Mouse (Mus musculus): ENCODE results near the gene Nf1. TPM values are rescaled to one million over a fixed set of nuclear protein-coding genes. Genes with fewer than 3 reads are reported as not detected.

Gene Nf1
- polyA plus RNA-seq, 1 experiment from 2014 or later: 10.4 TPM

DNA sequence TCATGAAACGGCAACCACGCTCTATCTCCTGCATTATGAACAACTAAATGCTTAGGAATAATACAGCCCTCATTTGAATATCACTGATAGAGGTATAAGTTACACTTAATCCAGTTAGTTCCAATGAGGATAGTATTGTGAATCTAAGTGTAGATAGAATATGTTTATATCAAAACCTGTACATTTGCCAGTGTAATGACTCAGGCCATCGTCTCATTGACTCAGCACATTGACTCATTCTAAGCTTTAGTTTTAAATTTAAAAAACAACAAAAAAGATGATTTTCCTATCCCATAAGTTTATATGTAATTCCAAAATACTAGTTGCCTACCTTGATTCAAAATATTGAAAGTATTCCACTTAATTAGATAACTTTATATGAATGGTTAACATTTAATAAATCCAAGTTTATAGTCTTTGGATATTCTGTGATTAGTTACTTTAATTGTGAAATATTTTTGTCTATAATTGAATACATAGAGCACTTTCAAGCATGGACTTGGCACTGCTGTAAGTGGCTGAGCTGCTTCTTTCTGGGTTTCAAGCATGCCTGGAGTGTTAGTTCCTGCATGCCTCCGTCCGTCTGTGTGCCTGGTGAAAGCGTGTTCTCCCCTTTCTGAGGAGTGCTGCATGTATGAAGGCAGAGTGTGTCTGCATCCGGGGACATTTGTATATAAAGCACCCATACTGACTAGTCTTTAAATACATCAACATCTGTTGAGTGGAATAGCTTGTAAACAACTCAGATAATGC is 74.4 kb downstream of the Nf1 start:
- DNase-seq (ENCODE audit: low spot score, missing footprints) (no peak), ATAC-seq (ENCODE audit: low FRiP score) (no peak)
- H3K9ac ChIP-seq (ENCODE audit: low read length): no peak overlapping the region
- 90% methylated on average over 7 of the region's 7 CpGs for WGBS
- no peaks in the 10 kb centered on the region for H3K27me3 ChIP-seq (ENCODE audit: control insufficient read depth, insufficient read depth, low read length)
- H3K9me3 ChIP-seq (ENCODE audit: control insufficient read depth, low read length): no peaks in the 10 kb centered on the region
- peaks cover 2% of the 10 kb centered on the region; the same call in 1 of the 2 replicates for H3K36me3 ChIP-seq (ENCODE audit: control insufficient read depth, insufficient read depth, low read length)
- no peak overlapping the region for H3K4me3 ChIP-seq (ENCODE audit: low read depth, low read length)
- H3K27ac ChIP-seq (ENCODE audit: low read depth, low read length): no peak overlapping the region
- no peaks in the 10 kb centered on the region for H3K4me1 ChIP-seq (ENCODE audit: control insufficient read depth, insufficient read depth, low read length)
- H3K4me2 ChIP-seq: no peak overlapping the region

DNA sequence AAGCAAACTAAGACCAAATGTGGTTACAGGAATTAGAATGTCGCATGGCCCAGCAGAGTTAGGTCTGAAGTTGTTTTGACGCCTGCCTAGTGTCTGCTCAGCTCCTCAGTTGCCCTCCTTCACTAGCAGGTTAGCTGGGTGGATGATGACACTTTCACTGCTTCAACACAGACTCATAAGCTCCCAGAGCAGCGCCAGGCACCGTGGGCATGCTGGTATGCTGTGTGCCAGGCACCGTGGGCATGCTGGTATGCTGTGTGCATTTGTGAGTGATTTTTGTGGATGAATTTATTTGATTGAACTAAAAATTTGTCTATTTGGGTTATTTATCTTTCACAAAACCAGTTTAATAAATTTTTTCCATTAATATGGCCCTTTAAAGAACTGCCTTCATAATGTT is 83.0 kb downstream of the Nf1 start:
- 95% methylated on average over 5 of the region's 5 CpGs for WGBS
- Histone ChIP-seq H3K36me3 (ENCODE audit: control insufficient read depth, insufficient read depth, low read length) (0 out of 2 replicates have a peak, but pooled peaks cover 2% of the 10 kb centered on the region), H3K9me3 (ENCODE audit: control insufficient read depth, low read length) (no peaks in the 10 kb centered on the region), H3K4me3 (ENCODE audit: low read depth, low read length) (no peak overlapping the region), H3K4me2 (no peak overlapping the region), H3K27ac (ENCODE audit: low read depth, low read length) (no peak overlapping the region), H3K9ac (ENCODE audit: low read length) (no peak overlapping the region), H3K4me1 (ENCODE audit: control insufficient read depth, insufficient read depth, low read length) (peaks cover 3% of the 10 kb centered on the region; the same call in 1 of the 2 replicates), H3K27me3 (ENCODE audit: control insufficient read depth, insufficient read depth, low read length) (no peaks in the 10 kb centered on the region)
- DNase-seq (ENCODE audit: low spot score, missing footprints) (no peak), ATAC-seq (ENCODE audit: low FRiP score) (no peak)

DNA sequence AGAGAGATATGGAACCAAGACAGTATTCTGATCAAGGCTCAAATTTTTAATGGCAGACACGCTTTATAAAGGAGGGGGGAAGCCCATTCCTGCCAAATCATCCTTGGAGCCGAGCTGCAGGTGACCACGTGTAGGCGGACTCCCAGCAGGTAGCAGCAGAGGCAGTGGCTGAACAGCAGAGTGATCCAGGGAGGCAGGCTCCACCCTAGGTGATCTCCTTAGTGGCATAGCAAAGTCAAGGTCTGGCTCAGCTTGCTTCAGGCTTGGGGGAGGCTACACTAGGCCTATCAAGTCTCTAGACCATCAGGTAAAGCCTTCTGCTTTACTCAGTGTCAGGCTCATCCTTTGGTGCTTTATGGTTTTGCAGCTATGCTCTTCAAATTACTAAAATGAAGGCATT is 87.1 kb downstream of the Nf1 start:
- Histone ChIP-seq H3K9ac (ENCODE audit: low read length) (no peak overlapping the region), H3K4me2 (no peak overlapping the region), H3K36me3 (ENCODE audit: control insufficient read depth, insufficient read depth, low read length) (0 out of 2 replicates have a peak, but pooled peaks cover 2% of the 10 kb centered on the region), H3K9me3 (ENCODE audit: control insufficient read depth, low read length) (no peaks in the 10 kb centered on the region), H3K4me1 (ENCODE audit: control insufficient read depth, insufficient read depth, low read length) (peaks cover 4% of the 10 kb centered on the region; the same call in 1 of the 2 replicates), H3K27me3 (ENCODE audit: control insufficient read depth, insufficient read depth, low read length) (no peaks in the 10 kb centered on the region), H3K27ac (ENCODE audit: low read depth, low read length) (no peak overlapping the region), H3K4me3 (ENCODE audit: low read depth, low read length) (no peak overlapping the region)
- ATAC-seq (ENCODE audit: low FRiP score) (no peak), DNase-seq (ENCODE audit: low spot score, missing footprints) (no peak)
- 58% methylated on average over 4 of the region's 4 CpGs for WGBS

DNA sequence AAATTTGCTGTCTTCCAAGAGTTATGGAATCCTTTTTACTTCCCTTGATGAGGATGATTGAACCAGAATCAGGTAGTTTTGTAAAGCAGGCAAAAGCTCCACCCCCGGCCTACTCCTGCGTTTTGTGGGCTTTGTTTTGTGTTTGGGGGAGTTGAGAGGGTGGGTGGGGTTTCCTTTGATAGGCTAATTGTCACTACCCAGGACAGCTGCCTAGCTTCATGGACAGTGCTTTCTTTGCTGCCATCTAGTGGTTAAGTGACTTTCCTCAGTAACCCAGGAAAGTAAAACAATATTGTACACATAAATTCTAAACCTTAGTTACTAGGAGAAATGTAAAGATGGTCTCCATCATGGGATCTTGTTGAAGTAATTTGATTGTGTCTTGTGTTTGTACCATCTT is 88.1 kb downstream of the Nf1 start:
- Histone ChIP-seq H3K9ac (ENCODE audit: low read length) (no peak overlapping the region), H3K4me3 (ENCODE audit: low read depth, low read length) (no peak overlapping the region), H3K36me3 (ENCODE audit: control insufficient read depth, insufficient read depth, low read length) (0 out of 2 replicates have a peak, but pooled peaks cover 2% of the 10 kb centered on the region), H3K4me1 (ENCODE audit: control insufficient read depth, insufficient read depth, low read length) (peaks cover 4% of the 10 kb centered on the region; the same call in 1 of the 2 replicates), H3K27me3 (ENCODE audit: control insufficient read depth, insufficient read depth, low read length) (no peaks in the 10 kb centered on the region), H3K9me3 (ENCODE audit: control insufficient read depth, low read length) (no peaks in the 10 kb centered on the region), H3K4me2 (no peak overlapping the region), H3K27ac (ENCODE audit: low read depth, low read length) (no peak overlapping the region)
- DNase-seq (ENCODE audit: low spot score, missing footprints) (peak; percentile 92), ATAC-seq (ENCODE audit: low FRiP score) (no peak)
- 0% methylated on average over 2 of the region's 2 CpGs for WGBS

DNA sequence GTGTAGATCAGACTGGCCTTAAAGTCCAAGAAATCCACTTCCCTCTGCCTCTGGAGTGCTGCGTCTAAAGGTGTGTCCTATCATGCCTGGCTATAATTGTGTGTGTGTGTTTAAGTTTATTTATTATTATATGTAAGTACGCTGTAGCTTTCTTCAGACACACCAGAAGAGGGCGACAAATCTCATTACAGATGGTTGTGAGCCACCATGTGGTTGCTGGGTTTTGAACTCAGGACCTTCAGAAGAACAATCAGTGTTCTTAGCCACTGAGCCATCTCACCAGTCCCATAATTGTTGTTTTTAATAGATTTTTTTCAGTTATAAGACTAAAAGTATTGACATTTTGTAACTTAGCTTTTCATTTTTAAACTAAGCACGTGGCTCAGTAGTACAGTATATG is 95.8 kb downstream of the Nf1 start:
- ATAC-seq (ENCODE audit: low FRiP score) (no peak), DNase-seq (ENCODE audit: low spot score, missing footprints) (no peak)
- no peak overlapping the region for H3K4me3 ChIP-seq (ENCODE audit: low read depth, low read length)
- no peaks in the 10 kb centered on the region for H3K9me3 ChIP-seq (ENCODE audit: control insufficient read depth, low read length)
- H3K36me3 ChIP-seq (ENCODE audit: control insufficient read depth, insufficient read depth, low read length): peaks cover 5% of the 10 kb centered on the region; the same call in 1 of the 2 replicates
- no peak overlapping the region for H3K4me2 ChIP-seq
- no peaks in the 10 kb centered on the region for H3K27me3 ChIP-seq (ENCODE audit: control insufficient read depth, insufficient read depth, low read length)
- 93% methylated on average over 4 of the region's 4 CpGs for WGBS
- H3K4me1 ChIP-seq (ENCODE audit: control insufficient read depth, insufficient read depth, low read length): no peaks in the 10 kb centered on the region
- no peak overlapping the region for H3K9ac ChIP-seq (ENCODE audit: low read length)
- no peak overlapping the region for H3K27ac ChIP-seq (ENCODE audit: low read depth, low read length)

DNA sequence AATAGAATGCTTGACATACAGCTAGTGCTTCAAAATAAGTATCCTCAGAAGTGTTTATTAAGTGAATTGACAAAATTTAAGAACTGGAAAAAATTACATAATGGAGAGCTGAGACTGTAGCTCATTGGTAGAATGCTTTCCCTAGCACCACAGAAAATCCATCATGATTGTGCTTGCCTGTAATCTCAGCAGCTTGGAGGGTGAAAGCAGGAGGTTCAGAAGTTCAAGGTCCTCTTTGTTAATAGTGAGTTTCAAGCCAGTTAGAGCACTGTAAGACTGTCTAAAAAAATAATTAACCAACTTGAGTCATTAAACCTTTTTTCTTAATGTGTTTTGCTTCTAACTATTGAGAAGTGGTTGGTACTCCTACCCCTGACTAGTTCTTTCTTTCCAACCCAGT is 108.9 kb downstream of the Nf1 start:
- Histone ChIP-seq H3K27ac (ENCODE audit: low read depth, low read length) (no peak overlapping the region), H3K36me3 (ENCODE audit: control insufficient read depth, insufficient read depth, low read length) (peaks cover 5% of the 10 kb centered on the region; the same call in 1 of the 2 replicates)

DNA sequence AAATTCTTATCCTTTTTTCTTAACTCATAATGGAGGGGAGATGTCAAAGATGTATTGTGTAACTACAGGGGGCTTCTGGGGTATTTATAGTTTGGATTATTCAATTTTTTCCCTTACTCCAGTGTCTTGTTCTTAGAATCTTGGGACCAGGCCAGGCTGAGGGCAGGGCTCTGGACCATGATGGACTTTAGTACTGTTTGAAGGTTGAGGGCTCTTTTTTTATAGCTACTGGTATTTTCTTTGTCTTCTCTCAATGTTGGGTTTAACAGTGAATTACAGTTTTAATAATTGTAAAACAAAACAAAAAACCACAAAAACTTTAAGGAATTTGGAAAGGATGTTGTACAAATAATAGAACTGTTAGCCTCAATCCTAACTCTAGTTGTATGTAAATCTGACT is 113.5 kb downstream of the Nf1 start:
- Histone ChIP-seq H3K4me1 (ENCODE audit: control insufficient read depth, insufficient read depth, low read length) (no peaks in the 10 kb centered on the region), H3K27ac (ENCODE audit: low read depth, low read length) (no peak overlapping the region), H3K9ac (ENCODE audit: low read length) (no peak overlapping the region), H3K36me3 (ENCODE audit: control insufficient read depth, insufficient read depth, low read length) (peaks cover 9% of the 10 kb centered on the region; the same call in 1 of the 2 replicates), H3K4me3 (ENCODE audit: low read depth, low read length) (no peak overlapping the region), H3K4me2 (no peak overlapping the region), H3K9me3 (ENCODE audit: control insufficient read depth, low read length) (no peaks in the 10 kb centered on the region), H3K27me3 (ENCODE audit: control insufficient read depth, insufficient read depth, low read length) (no peaks in the 10 kb centered on the region)
- no peak for DNase-seq (ENCODE audit: low spot score, missing footprints)
- ATAC-seq (ENCODE audit: low FRiP score): no peak

More for the DNA sequence above, 108.9 kb downstream of the Nf1 start:
- no peaks in the 10 kb centered on the region for H3K9me3 ChIP-seq (ENCODE audit: control insufficient read depth, low read length)
- H3K27me3 ChIP-seq (ENCODE audit: control insufficient read depth, insufficient read depth, low read length): no peaks in the 10 kb centered on the region
- no peak overlapping the region for H3K4me3 ChIP-seq (ENCODE audit: low read depth, low read length)
- ATAC-seq (ENCODE audit: low FRiP score) (no peak), DNase-seq (ENCODE audit: low spot score, missing footprints) (no peak)
- H3K9ac ChIP-seq (ENCODE audit: low read length): no peak overlapping the region
- H3K4me1 ChIP-seq (ENCODE audit: control insufficient read depth, insufficient read depth, low read length): no peaks in the 10 kb centered on the region
- H3K4me2 ChIP-seq: no peak overlapping the region

DNA sequence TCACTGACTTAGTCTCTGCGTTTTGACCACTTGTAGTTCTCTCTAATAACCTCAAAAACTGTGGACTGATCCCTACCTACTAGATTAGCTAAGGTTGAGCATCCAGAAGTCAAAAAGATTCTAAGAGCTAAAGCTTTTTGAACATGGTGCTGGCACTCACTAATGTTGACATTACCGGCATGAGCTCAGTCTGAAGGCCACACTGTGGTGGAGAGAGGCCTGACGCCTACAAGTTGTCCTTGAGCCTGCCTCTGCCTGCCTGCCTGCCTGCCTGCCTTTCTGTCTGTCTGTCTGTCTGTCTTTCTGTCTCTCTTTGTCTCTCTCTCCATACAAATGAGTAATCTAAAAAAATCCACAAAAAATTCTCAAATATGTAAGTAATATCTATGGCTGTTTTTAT is 118.4 kb downstream of the Nf1 start:
- no peak overlapping the region for H3K4me2 ChIP-seq
- H3K4me1 ChIP-seq (ENCODE audit: control insufficient read depth, insufficient read depth, low read length): no peaks in the 10 kb centered on the region
- no peak for DNase-seq (ENCODE audit: low spot score, missing footprints)
- no peak overlapping the region for H3K9ac ChIP-seq (ENCODE audit: low read length)
- no peaks in the 10 kb centered on the region for H3K27me3 ChIP-seq (ENCODE audit: control insufficient read depth, insufficient read depth, low read length)
- no peak overlapping the region for H3K27ac ChIP-seq (ENCODE audit: low read depth, low read length)
- H3K9me3 ChIP-seq (ENCODE audit: control insufficient read depth, low read length): no peaks in the 10 kb centered on the region
- H3K4me3 ChIP-seq (ENCODE audit: low read depth, low read length): no peak overlapping the region
- ATAC-seq (ENCODE audit: low FRiP score): no peak
- peaks cover 9% of the 10 kb centered on the region; the same call in 1 of the 2 replicates for H3K36me3 ChIP-seq (ENCODE audit: control insufficient read depth, insufficient read depth, low read length)
- WGBS: 87% methylated on average over 3 of the region's 3 CpGs

DNA sequence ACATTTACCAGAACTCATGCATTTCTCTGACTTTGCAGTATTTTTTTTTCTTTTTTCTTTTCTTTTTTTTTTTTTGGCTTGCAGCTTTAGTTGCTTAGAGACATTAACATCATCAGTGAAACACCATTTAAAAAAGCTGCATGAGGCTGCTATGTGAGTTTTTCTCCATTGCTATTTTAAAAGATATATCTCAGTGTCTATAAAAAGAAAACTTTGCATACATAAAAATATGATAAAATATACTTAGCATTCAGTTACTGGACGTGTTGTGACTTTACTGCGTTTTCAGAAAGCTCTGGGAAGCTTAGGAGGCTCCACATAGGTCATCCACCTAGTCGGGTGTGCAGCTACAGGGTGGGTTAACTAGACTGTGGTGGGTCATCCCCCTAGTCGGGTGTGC is 120.4 kb downstream of the Nf1 start:
- Histone ChIP-seq H3K36me3 (ENCODE audit: control insufficient read depth, insufficient read depth, low read length) (peaks cover 4% of the 10 kb centered on the region; the same call in 1 of the 2 replicates), H3K4me1 (ENCODE audit: control insufficient read depth, insufficient read depth, low read length) (no peaks in the 10 kb centered on the region), H3K4me2 (no peak overlapping the region)

More for the DNA sequence above, 120.4 kb downstream of the Nf1 start:
- 92% methylated on average over 4 of the region's 4 CpGs for WGBS
- no peaks in the 10 kb centered on the region for H3K9me3 ChIP-seq (ENCODE audit: control insufficient read depth, low read length)
- no peak overlapping the region for H3K27ac ChIP-seq (ENCODE audit: low read depth, low read length)
- DNase-seq (ENCODE audit: low spot score, missing footprints) (no peak), ATAC-seq (ENCODE audit: low FRiP score) (no peak)
- no peak overlapping the region for H3K9ac ChIP-seq (ENCODE audit: low read length)
- H3K27me3 ChIP-seq (ENCODE audit: control insufficient read depth, insufficient read depth, low read length): no peaks in the 10 kb centered on the region
- no peak overlapping the region for H3K4me3 ChIP-seq (ENCODE audit: low read depth, low read length)
